Mouse (Mus musculus): ENCODE data around the gene Gas2l3. TPM values are rescaled to one million over a fixed set of nuclear protein-coding genes. Genes with fewer than 3 reads are reported as not detected.

Gene Gas2l3
- polyA plus RNA-seq (2014; fragmentation: Illumina TruSeq; extraction: RNeasy Lipid Tissue Mini Kit (QIAGEN cat#74804)) = 22.4 TPM

GRCm38 (mm10) chr10:89443623-89444151 lies at the start of gene Gas2l3:
TSS of gene Gas2l3 (minus strand) at chr10:89443967.

Other genes starting within 250 kb of the Gas2l3 start
- 38.6 TPM for gene Ano4, start 99.2 kb downstream of the Gas2l3 start, polyA plus RNA-seq (2014; fragmentation: Illumina TruSeq; extraction: RNeasy Lipid Tissue Mini Kit (QIAGEN cat#74804))
- 5.1 TPM for gene Nr1h4, start 89.6 kb upstream of the Gas2l3 start, polyA plus RNA-seq (2014; fragmentation: Illumina TruSeq; extraction: RNeasy Lipid Tissue Mini Kit (QIAGEN cat#74804))
- gene Slc17a8, start 177.3 kb upstream of the Gas2l3 start, polyA plus RNA-seq (2014; fragmentation: Illumina TruSeq; extraction: RNeasy Lipid Tissue Mini Kit (QIAGEN cat#74804)) = 0.20 TPM
- 106 TPM for gene Scyl2, start 242.3 kb upstream of the Gas2l3 start, polyA plus RNA-seq (2014; fragmentation: Illumina TruSeq; extraction: RNeasy Lipid Tissue Mini Kit (QIAGEN cat#74804))